Mouse (Mus musculus) liver (tissue): ENCODE results near the gene 4930415L06Rik.

Source experiments
- DNase-seq: peaks from one replicate; pipeline ENCODE4 v3.0.0-alpha.2; 2020; ENCODE audit warnings: mixed read lengths

The 4930415L06Rik gene

DNA sequence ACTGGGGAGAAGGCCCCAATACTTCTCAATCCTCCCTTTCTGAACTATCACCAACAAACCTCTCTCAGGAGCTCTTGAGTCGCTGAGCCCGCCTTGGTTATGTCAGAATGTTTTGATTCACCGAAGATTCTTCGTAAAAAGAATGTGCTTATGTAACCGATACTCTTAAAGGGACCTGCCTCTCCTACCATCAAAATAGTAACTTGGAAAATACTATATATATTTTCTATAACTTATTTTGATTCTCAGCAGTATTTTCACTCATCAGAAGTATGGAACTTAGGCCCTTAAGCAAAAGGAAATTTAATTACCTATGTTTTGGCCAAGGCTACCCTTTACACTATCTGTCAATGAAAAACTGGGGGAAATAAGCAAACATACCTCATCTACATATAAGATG lies at the start of gene 4930415L06Rik:
Gene 4930415L06Rik, minus strand, starts transcription at position 101 of the 400 bp plus-strand sequence.
- DNase-seq: no peak

DNA sequence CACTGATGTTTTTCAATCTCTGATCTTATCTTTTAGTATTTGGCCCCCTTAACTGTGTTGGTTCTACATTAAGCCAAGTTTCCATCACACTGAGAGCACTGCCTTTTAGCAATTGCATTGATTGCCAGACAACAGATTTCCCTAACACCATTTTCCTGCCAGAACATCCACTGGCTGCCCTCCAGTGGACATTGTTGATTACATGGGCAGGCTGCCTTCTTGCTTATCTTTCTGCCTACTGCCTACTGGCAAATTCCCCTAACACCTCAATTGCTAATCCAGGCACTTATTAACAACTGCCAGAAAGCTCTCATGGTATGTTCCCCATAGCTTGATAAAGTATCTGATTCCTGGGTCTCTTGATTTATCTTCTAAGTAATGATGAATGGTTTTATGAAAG lies 46.0 kb upstream of the 4930415L06Rik start:
- DNase-seq: no peak

DNA sequence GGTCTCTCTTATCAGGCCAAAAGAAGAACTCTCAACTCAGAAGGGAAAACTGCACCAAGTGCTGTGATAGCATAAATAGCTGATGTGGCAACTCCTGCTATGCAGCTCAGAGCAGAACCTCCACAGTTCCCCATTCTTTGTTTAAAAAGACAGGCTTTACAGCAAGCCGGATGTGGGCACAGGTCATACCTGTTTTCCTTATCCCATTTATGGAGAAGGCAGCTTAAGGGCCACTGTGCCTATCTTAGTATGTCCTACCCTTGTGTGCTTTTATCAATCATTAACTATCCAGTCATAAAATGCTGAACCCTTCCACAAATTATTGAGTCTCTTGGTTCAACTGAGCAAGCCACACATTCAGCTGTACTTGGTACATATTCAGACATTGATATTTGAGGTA lies 27.8 kb downstream of the 4930415L06Rik start:
- no peak for DNase-seq
